Mouse (Mus musculus) bone marrow macrophage, adult 2 months (primary cell): ENCODE results near the gene Dnajc4. TPM values are rescaled to one million over a fixed set of nuclear protein-coding genes. Genes with fewer than 3 reads are reported as not detected.

Experiments used
- H3K27ac ChIP-seq: 2 replicates; pipeline ENCODE4 v1.5.1; 2012; ENCODE audit warnings: low read depth, low read length; ENCODE audit not compliant: insufficient read depth
- H3K4me1 ChIP-seq: 2 replicates; pipeline ENCODE4 v1.6.1; 2012; ENCODE audit warnings: low read length; ENCODE audit not compliant: control insufficient read depth, insufficient read depth
- H3K4me3 ChIP-seq: 2 replicates; pipeline ENCODE4 v1.5.1; 2012; ENCODE audit warnings: mild to moderate bottlenecking, low read length, moderate library complexity; ENCODE audit not compliant: insufficient read depth
- CTCF ChIP-seq: IDR thresholded peaks from 2 replicates; pipeline ENCODE4 v1.5.1; 2012; ENCODE audit warnings: low read depth, mild to moderate bottlenecking, low read length, moderate library complexity
- POLR2A ChIP-seq: IDR thresholded peaks from 2 replicates; pipeline ENCODE4 v1.6.1; 2012; ENCODE audit warnings: mild to moderate bottlenecking, low read depth, low read length, borderline replicate concordance
- polyA plus RNA-seq: library from polyadenylated mRNA; stranded (reverse); fragments of >200 nt; gene quantifications from 2 replicates; pipeline ENCODE4 v1.2.4, GENCODE M21; 2012; ENCODE audit not compliant: missing spikeins, insufficient read depth, insufficient read length

The Dnajc4 gene
- polyA plus RNA-seq, 1 experiment = 32.2 TPM

DNA sequence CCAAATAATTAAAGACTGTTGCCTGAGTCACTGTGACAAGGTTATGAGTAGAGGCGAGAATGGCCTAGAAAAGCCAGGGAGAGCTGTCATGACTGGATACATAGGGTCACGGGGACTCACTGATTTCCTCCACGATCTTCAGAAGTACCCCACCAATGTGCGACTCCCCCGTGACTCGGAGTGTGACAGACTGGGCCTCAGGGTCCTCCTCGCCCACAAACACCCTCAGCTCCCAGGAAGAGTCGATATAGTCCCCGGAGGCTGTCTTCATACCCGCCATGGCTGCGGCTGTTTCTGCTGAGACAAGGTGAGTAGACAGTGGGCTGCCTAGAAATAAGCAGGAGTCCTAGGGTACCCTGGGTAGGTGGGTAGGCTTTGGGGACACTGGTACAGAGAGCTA, 26.2 kb upstream of the Dnajc4 start:
- Histone ChIP-seq H3K4me3 (peak overlapping the region; percentile 75), H3K27ac (peak overlapping the region; percentile 99), H3K4me1 (peaks cover 20% of the 10 kb centered on the region)
- TF ChIP-seq POLR2A (peak; percentile 57; the same call in 1 of the 2 replicates), CTCF (no peak)

DNA sequence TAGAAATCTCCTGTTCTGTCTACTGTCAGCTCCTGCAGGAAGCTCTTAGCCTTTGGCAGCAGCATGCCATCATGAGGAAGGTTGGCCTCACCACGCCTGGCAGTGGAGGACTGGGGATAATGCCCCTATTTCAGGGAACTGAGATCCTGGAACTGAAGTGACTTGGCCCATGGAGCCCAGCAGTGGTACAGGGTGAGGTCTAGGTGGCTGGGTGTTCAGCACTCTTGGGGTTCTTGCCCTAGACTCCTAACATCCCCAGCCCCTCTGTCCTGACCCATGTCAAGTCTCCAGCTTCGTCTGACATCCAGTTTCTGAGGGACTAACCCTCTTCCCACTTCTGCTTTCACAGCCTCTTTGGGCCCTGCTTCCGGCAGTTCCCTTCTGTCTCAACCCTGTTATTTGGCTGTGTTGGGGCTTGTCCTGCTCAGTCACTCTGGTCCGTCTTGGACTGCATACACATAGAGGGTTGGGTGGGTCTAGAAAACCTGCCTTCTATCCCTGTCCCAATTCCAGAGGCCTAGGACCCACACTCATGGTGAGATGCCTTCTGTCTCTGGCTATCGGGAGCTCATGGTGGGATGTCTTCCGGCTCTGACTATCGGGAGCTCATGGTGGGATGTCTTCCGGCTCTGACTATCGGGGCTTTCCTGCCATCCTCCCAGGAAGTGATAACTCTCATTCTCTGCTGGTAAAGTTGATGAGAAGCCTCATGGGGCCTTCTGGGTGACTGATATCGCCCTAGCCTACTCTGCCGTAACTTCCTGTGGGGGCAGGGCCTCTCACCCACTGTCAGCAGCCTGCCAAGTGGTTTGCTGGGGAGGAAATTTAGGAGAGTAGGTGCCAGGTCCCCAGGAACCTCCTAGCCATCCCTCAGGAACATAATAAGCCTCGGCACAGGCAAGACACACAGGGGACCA, 25.4 kb upstream of the Dnajc4 start:
- TF ChIP-seq POLR2A (no peak), CTCF (no peak)
- Histone ChIP-seq H3K4me3 (peak overlapping the region; percentile 75), H3K4me1 (peaks cover 21% of the 10 kb centered on the region), H3K27ac (peak overlapping the region; percentile 99)

DNA sequence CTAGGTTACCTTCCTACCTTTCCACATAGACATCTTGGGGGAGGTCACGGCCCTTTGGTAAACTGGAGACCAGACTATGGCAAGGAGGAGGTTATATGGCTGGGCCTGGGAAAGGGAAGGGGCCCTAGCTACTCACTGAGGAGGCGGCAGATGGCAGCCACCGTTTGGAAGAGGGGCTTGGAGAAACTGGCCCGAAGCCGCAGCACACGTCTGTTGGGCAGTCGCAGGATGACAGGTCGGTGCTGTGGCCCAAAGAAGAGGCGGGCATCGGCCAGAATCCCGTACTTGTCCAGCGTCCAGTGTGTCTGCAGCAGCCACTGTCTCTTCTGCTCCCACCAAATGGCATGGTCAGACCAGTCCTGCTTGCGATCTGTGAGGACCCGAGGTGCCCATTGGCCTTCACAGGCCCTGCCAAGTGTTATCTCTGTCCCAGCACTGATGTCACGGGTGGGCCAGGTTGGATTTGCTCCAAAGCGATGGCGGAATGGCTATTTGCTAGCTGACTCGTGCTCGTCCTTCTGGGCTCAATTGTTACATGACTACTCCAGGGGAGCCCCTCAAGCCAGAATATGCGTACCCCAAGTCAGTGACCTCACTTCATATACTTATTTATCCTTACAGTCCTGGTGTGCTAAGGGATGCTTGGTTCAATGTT, 22.2 kb upstream of the Dnajc4 start:
- Histone ChIP-seq H3K27ac (no peak overlapping the region), H3K4me3 (no peak overlapping the region), H3K4me1 (peaks cover 14% of the 10 kb centered on the region)
- TF ChIP-seq POLR2A (no peak), CTCF (no peak)

DNA sequence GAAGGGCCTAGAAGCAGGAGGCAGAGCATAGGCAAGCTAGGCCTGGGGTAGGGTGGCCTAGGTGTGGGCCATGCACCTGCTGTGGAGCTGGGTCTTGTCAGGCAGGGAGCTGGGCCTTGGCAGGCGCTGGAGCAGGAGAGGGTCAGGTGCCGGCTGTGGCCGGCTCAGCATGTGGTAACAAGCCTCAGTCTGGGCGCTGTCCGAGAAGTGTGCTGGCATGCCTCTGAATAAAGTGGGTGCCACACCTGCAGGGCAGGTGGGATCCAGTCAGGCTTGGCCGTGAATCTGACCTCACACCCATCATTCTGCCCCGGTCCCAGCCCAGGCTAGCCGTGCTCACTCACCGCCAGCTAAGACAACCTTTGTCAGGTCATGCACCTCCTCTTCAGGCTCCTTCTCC, 21.6 kb upstream of the Dnajc4 start:
- Histone ChIP-seq H3K27ac (no peak overlapping the region), H3K4me1 (peaks cover 12% of the 10 kb centered on the region), H3K4me3 (no peak overlapping the region)
- TF ChIP-seq CTCF = no peak
- no peak for TF ChIP-seq POLR2A

DNA sequence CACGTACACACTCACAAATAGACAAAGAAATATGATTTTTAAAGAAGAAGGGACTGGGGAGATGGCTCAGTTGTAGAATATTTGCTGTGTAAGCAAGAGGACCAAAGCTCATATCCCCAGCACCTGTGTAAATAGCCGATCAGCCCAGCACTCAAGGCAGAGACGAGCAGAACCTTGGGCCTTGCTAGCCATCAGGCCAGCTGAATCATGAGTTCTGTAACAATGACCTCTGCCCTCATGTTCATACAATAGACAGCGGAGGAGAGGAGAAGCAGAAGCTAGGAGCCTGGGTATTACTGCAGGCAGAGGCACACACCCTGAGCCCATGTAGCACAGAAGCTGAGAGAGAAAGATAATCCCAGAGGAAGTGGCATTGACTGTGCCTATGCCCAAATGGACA, 20.1 kb upstream of the Dnajc4 start:
- H3K27ac ChIP-seq = no peak overlapping the region
- H3K4me3 ChIP-seq = no peak overlapping the region
- H3K4me1 ChIP-seq = peaks cover 11% of the 10 kb centered on the region
- no peak for TF ChIP-seq CTCF
- TF ChIP-seq POLR2A = no peak

DNA sequence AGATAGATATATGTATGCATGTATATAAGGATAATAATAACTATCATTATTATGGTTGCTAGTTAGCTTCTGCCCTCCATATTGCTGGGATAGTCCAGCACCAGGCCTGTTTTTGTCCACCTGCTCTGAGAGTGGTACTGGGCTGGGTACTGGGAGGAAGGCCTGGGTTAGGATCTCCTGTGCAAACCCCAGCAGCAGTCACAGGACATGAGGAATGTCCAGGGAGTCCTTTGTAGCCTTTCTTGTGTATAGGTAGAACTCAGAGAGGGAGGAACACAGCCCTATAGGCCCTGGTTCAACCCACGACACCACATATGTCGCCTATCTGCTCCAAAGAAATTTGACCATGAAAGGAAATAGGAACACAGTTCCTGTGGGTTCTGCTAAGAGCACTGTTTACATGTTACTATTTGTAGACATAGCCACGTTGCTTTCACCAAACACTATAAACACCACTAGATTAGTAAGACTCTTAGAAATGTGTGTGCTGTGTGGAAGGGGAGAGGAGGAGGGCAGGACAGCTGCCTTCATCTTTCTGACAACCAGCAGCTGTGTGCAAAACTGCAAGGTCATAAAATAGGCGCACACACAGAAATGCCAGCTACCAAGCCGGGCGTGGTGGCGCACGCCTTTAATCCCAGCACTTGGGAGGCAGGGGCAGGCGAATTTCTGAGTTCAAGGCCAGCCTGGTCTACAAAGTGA, 14.7 kb upstream of the Dnajc4 start:
- no peaks in the 10 kb centered on the region for H3K4me1 ChIP-seq

DNA sequence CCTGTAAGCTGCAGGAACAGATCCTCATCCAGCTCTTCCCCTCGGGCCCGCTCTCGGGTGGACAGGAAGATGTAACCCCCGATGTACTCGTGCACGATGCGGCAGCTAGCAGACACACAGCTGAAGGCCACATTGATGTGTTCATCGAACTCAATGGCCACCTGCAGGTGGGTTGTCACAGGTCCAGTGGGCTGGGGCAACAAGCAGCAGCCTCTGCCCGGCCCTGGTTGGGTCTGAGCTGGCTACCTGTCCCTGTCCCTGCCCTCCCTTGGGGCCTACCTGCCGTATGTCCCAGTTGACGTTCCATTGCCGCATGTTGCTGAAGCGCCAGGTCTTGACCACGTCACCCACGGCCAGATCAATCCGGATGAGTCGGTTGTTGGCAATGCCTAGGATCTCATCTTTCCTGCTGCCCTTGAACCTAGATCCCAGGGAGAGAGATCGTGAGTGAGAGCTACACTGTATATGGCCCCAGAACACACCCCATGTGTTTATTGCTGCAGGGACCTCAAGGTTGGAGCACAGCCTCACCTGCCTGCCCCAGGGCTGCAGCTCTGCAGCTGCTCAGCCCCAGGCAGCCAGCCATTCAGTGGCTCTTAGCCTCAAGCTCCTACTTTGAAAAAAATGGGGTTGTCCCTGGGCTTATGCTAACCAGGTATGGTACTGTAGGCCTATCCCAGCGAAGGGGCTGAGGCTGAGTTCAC, 7.1 kb upstream of the Dnajc4 start:
- Histone ChIP-seq H3K4me3 (no peak overlapping the region), H3K27ac (no peak overlapping the region), H3K4me1 (peaks cover 10% of the 10 kb centered on the region)
- TF ChIP-seq POLR2A (no peak), CTCF (no peak)

More for the DNA sequence above, 14.7 kb upstream of the Dnajc4 start:
- H3K4me3 ChIP-seq = no peak overlapping the region
- H3K27ac ChIP-seq = no peak overlapping the region
- TF ChIP-seq POLR2A = no peak
- TF ChIP-seq CTCF = no peak

DNA sequence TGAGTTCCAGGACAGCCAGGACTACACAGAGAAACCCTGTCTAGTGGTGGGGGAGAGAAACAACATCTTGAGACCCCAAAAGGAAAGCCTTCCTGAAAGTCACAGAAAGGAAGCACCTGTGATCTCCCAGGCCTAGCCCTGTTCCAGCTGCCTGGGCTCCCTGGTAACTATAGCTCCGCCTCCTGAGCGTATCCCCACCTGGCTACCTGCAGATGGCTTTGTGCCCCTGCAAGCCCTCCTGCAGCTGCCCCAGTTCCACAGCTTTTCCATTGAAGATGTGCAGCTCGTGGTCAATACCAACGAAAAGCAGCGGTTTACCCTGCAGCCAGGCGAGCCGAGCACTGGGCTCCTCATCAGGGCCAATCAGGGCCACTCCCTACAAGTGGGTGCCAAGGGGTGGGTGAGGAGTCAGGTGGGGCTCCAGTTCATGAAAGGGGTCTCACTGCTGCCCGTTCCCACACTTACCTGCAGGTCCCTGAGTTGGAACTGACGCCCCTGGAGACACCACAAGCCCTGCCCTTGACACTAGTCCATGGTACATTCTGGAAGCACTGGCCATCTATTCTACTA, 5.4 kb upstream of the Dnajc4 start:
- no peak for TF ChIP-seq POLR2A
- no peak for TF ChIP-seq CTCF
- H3K4me1 ChIP-seq = peaks cover 12% of the 10 kb centered on the region
- no peak overlapping the region for H3K27ac ChIP-seq
- H3K4me3 ChIP-seq = no peak overlapping the region

DNA sequence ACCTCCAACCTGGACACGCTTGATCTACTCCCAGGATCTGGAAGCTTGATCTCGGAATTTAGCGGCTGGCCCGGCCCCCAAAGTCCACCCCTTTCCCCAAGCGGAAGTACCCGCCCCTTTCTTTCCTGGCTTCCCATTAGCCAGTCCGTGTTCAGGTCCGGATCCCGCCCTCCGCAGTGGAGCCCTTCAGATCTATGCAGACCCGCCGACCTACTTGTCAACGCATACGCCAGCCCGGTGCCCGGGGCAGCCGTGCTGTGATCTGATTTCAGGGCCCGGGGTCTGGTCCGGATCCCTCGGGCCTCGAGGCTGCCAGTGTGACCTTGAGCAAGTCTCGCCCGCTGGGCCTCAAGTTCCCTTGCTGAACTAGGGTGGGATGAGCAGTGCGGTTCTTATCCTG, 3.6 kb upstream of the Dnajc4 start, which contains the start of the genes Nudt22 and Trpt1:
Nudt22 (minus strand) TSS at position 112 of the 400 bp plus-strand sequence.
Trpt1 (plus strand) TSS at position 126 of the 400 bp plus-strand sequence.
- Histone ChIP-seq H3K27ac (0 out of 2 replicates have a peak within 1 kb of the TSS, but pooled peaks have one; percentile 4), H3K4me1 (peaks cover 13% of the 10 kb centered on the region), H3K4me3 (peak within 1 kb of the TSS; percentile 58)
- TF ChIP-seq POLR2A (no peak), CTCF (no peak)
